Mouse (Mus musculus) heart, adult 2 months (tissue): ENCODE measurements around the gene Lyrm9.

Experiments used
- CTCF ChIP-seq: fragments of 200-600 bp; IDR thresholded peaks from 2 replicates; pipeline ENCODE4 v1.8.1; 2022; ENCODE audit warnings: antibody characterized with exemption, mild to moderate bottlenecking, moderate library complexity
- EP300 ChIP-seq: fragments of 200-500 bp; IDR thresholded peaks from 2 replicates; pipeline ENCODE4 v1.6.1; 2011; ENCODE audit warnings: low read depth, low read length, control low read depth; ENCODE audit not compliant: insufficient read depth
- POLR2A ChIP-seq: fragments of 200-500 bp; IDR thresholded peaks from 2 replicates; pipeline ENCODE4 v1.6.1; 2011; ENCODE audit warnings: mild to moderate bottlenecking, low read depth, low read length, control low read depth; ENCODE audit not compliant: insufficient read depth

GRCm38 (mm10) chr11:78863898-78864297 is 37.5 kb downstream of the Lyrm9 start:
- TF ChIP-seq POLR2A (no peak), CTCF (no peak), EP300 (no peak)
